Comparison of ENCODE assay signal across 18 mouse cellular contexts in genomic region chr2:167224194-167224593, GRCm38 (mm10). TPM values are rescaled to one million over a fixed set of nuclear protein-coding genes. Genes with fewer than 3 reads are reported as not detected.
"Had no signal": no experiment of that assay in that cellular context is flagged by ENCODE, and none has a peak within 500 bp of the region (broad histone marks: within the 10 kb centered on the region; RNA-seq: fewer than 3 reads in every experiment).

No protein-coding gene starts in this region.

- H3K4me2 ChIP-seq: lung, embryonic 15.5 days; midbrain, embryonic 11.5 days; midbrain, embryonic 13.5 days; midbrain, embryonic 15.5 days; neural tube, embryonic 12.5 days had no signal

- H3K27ac ChIP-seq: lung, embryonic 15.5 days; macrophage; midbrain, embryonic 13.5 days; midbrain, embryonic 15.5 days; neural tube, embryonic 12.5 days had no signal

- H3K4me3 ChIP-seq: lung, embryonic 15.5 days; megakaryocyte, embryonic 14.5 days; midbrain, embryonic 13.5 days; midbrain, embryonic 15.5 days; neural tube, embryonic 12.5 days had no signal

- H3K27me3 ChIP-seq: lung, embryonic 15.5 days; midbrain, embryonic 13.5 days; midbrain, embryonic 15.5 days; neural tube, embryonic 12.5 days had no signal

- H3K36me3 ChIP-seq: lung, embryonic 15.5 days; midbrain, embryonic 13.5 days; midbrain, embryonic 15.5 days; neural tube, embryonic 12.5 days had no signal

- H3K4me1 ChIP-seq: lung, embryonic 15.5 days; neural tube, embryonic 12.5 days had no signal

- DNase-seq: liver, postnatal 0 days; lung, adult 2 months; lung, postnatal 14 days; right cerebral cortex, postnatal 14 days; spleen, adult 18-20 months; thymus, adult 18-20 months; thymus, postnatal 14 days; thymus, postnatal 36 days had no signal

- ATAC-seq: liver, postnatal 0 days; midbrain, embryonic 13.5 days; midbrain, embryonic 15.5 days had no signal

- H3K9ac ChIP-seq: liver, postnatal 0 days; lung, embryonic 15.5 days; midbrain, embryonic 13.5 days; midbrain, embryonic 15.5 days; neural tube, embryonic 12.5 days had no signal

- H3K9me3 ChIP-seq: lung, embryonic 15.5 days; midbrain, embryonic 13.5 days; midbrain, embryonic 15.5 days; neural tube, embryonic 12.5 days had no signal

RNA-seq across cellular contexts. Expression of gene Ptgis, which starts 16.2 kb away (rescaled TPM):
- total RNA-seq: megakaryocyte progenitor cell, adult 5-6 weeks; monocyte, adult 5-6 weeks; neutrophil, adult 5-6 weeks had no signal
- polyA plus RNA-seq: macrophage had no signal
